Mouse (Mus musculus) brain, embryonic 14.5 days (tissue): Measurements from ENCODE around the gene Peli2.

ENCODE experiments used
- CTCF ChIP-seq: fragments of 200-500 bp; IDR thresholded peaks from 2 replicates; pipeline ENCODE4 v1.5.1; 2012; ENCODE audit warnings: inconsistent platforms, mild to moderate bottlenecking, moderate library complexity, borderline replicate concordance; ENCODE audit not compliant: insufficient read depth, insufficient read length; ENCODE audit errors: extremely low read depth
- POLR2A ChIP-seq: fragments of 200-500 bp; IDR thresholded peaks from 2 replicates; pipeline ENCODE4 v1.6.1; 2012; ENCODE audit warnings: mild to moderate bottlenecking, inconsistent platforms, borderline replicate concordance; ENCODE audit not compliant: poor library complexity, insufficient read depth, insufficient read length, severe bottlenecking; ENCODE audit errors: extremely low read depth

- TF ChIP-seq CTCF: no peak
- TF ChIP-seq POLR2A: no peak
These were observed 68.7 kb downstream of the Peli2 start for GRCm38 (mm10) chr14:48189330-48189729.
